ENCODE assay signal across 17 mouse cellular contexts in genomic region chr4:120365456-120365855, GRCm38 (mm10). TPM values are rescaled to one million over a fixed set of nuclear protein-coding genes. Genes with fewer than 3 reads are reported as not detected.
A peak's percentile ranks its signal among the peaks of the same experiment; 100 is the strongest.
DNase-seq lines count a peak whose midpoint lies in the region; ATAC-seq lines count a peak whose summit lies in the region.
"Had no signal": no experiment of that assay in that cellular context is flagged by ENCODE, and none has a peak within 500 bp of the region (broad histone marks: within the 10 kb centered on the region; RNA-seq: fewer than 3 reads in every experiment).

No protein-coding gene starts in this region.

- peak overlapping the region; percentile 22; the same call in 1 of the 2 replicates for H3K4me2 ChIP-seq in forebrain, embryonic 13.5 days
- no peak overlapping the region for H3K4me2 ChIP-seq in forebrain, embryonic 11.5 days (ENCODE audit: low read depth, low read length, severe bottlenecking)
- no peak overlapping the region for H3K4me2 ChIP-seq in kidney, embryonic 16.5 days (replicated peaks; ENCODE audit: low read depth, low read length)
- H3K4me2 ChIP-seq: embryonic facial prominence, embryonic 15.5 days; liver, embryonic 12.5 days; lung, embryonic 14.5 days had no signal

- H3K36me3 ChIP-seq in forebrain, embryonic 13.5 days (ENCODE audit: poor library complexity, severe bottlenecking), result no peaks in the 10 kb centered on the region
- no peaks in the 10 kb centered on the region for H3K36me3 ChIP-seq in forebrain, embryonic 11.5 days (ENCODE audit: control insufficient read depth, insufficient read depth, low read length)
- H3K36me3 ChIP-seq in kidney, embryonic 16.5 days (ENCODE audit: insufficient read depth, low read length), result no peaks in the 10 kb centered on the region
- H3K36me3 ChIP-seq: embryonic facial prominence, embryonic 15.5 days; liver, embryonic 12.5 days had no signal

- 21% methylated on average over 5 of the region's 5 CpGs for WGBS in forebrain, embryonic 13.5 days
- 17% methylated on average over 5 of the region's 5 CpGs for WGBS in forebrain, embryonic 11.5 days
- 26% methylated on average over 5 of the region's 5 CpGs for WGBS in kidney, embryonic 16.5 days

- H3K27ac ChIP-seq in forebrain, embryonic 13.5 days, result peak overlapping the region; percentile 37
- H3K27ac ChIP-seq in forebrain, embryonic 11.5 days (ENCODE audit: low read depth, low read length), result no peak overlapping the region
- H3K27ac ChIP-seq in kidney, embryonic 16.5 days (ENCODE audit: low read length), result no peak overlapping the region
- H3K27ac ChIP-seq: embryonic facial prominence, embryonic 15.5 days; liver, embryonic 12.5 days had no signal

- H3K4me3 ChIP-seq in forebrain, embryonic 13.5 days, result no peak overlapping the region
- no peak overlapping the region for H3K4me3 ChIP-seq in forebrain, embryonic 11.5 days (ENCODE audit: low read depth, low read length)
- no peak overlapping the region for H3K4me3 ChIP-seq in kidney, embryonic 16.5 days (ENCODE audit: low read length)
- H3K4me3 ChIP-seq: embryonic facial prominence, embryonic 15.5 days; liver, embryonic 12.5 days had no signal

- H3K9me3 ChIP-seq in forebrain, embryonic 13.5 days (replicated peaks), result no peaks in the 10 kb centered on the region
- no peaks in the 10 kb centered on the region for H3K9me3 ChIP-seq in forebrain, embryonic 11.5 days (ENCODE audit: control insufficient read depth, low read length)
- H3K9me3 ChIP-seq in kidney, embryonic 16.5 days (ENCODE audit: low read length), result no peaks in the 10 kb centered on the region
- H3K9me3 ChIP-seq: embryonic facial prominence, embryonic 15.5 days; liver, embryonic 12.5 days had no signal

- H3K9ac ChIP-seq in forebrain, embryonic 13.5 days, result peak overlapping the region; percentile 3; the same call in 1 of the 2 replicates
- H3K9ac ChIP-seq in forebrain, embryonic 11.5 days (ENCODE audit: low read length), result no peak overlapping the region
- no peak overlapping the region for H3K9ac ChIP-seq in kidney, embryonic 16.5 days (replicated peaks; ENCODE audit: low read length)
- H3K9ac ChIP-seq: embryonic facial prominence, embryonic 15.5 days; liver, embryonic 12.5 days; lung, embryonic 14.5 days had no signal

- intact Hi-C loops in left cerebral cortex, postnatal 25 days (cut with DNase I), result no loop called here

- H3K4me1 ChIP-seq in forebrain, embryonic 13.5 days, result peaks cover 47% of the 10 kb centered on the region
- peaks cover 26% of the 10 kb centered on the region for H3K4me1 ChIP-seq in forebrain, embryonic 11.5 days (replicated peaks; ENCODE audit: control insufficient read depth, insufficient read depth, low read length)
- peaks cover 5% of the 10 kb centered on the region; the same call in 1 of the 2 replicates for H3K4me1 ChIP-seq in kidney, embryonic 16.5 days (ENCODE audit: insufficient read depth, low read length)
- H3K4me1 ChIP-seq: liver, embryonic 12.5 days had no signal

- ATAC-seq in forebrain, embryonic 13.5 days, result peak; percentile 20; the same call in 1 of the 2 replicates
- ATAC-seq in forebrain, embryonic 11.5 days (replicated peaks; ENCODE audit: low FRiP score), result no peak
- ATAC-seq in kidney, embryonic 16.5 days (ENCODE audit: low FRiP score, low TSS enrichment), result no peak
- ATAC-seq: inflammation-experienced regulatory T-cells, adult 6 months; liver, embryonic 12.5 days had no signal

- DNase-seq in forebrain, embryonic 11.5 days (ENCODE audit: low spot score), result no peak
- peak; percentile 22 to 33 for DNase-seq in left cerebral cortex, postnatal 25 days (ENCODE audit: low spot score in 2 of 2)
- no peak for DNase-seq in left cerebral cortex, adult 9 months (ENCODE audit: low spot score in 2 of 2)
- DNase-seq in testis, postnatal 14 days (ENCODE audit: low spot score), result peak; percentile 38
- no peak for DNase-seq in testis, postnatal 10 days (ENCODE audit: low spot score)
- no peak for DNase-seq in MN1 (ENCODE audit: low spot score)
- DNase-seq: gastrocnemius, postnatal 10 days; kidney, adult 8-10 months; kidney, postnatal 36 days; lung, embryonic 14.5 days; lung, postnatal 4 days; thymus, postnatal 36 days had no signal

- peaks cover 10% of the 10 kb centered on the region; the same call in 1 of the 2 replicates for H3K27me3 ChIP-seq in forebrain, embryonic 13.5 days
- no peaks in the 10 kb centered on the region for H3K27me3 ChIP-seq in forebrain, embryonic 11.5 days (ENCODE audit: control insufficient read depth, insufficient read depth, low read length)
- H3K27me3 ChIP-seq in kidney, embryonic 16.5 days (ENCODE audit: insufficient read depth, low read length), result no peaks in the 10 kb centered on the region

RNA-seq across cellular contexts. Expression of gene Scmh1, which starts 39.6 kb away (rescaled TPM):
- 48.9 and 49.7 TPM in 2 replicates for polyA plus RNA-seq in forebrain, embryonic 13.5 days (2015; fragmentation: Nextera tagmentation; extraction: Ambion mirVana)
- polyA plus RNA-seq in forebrain, embryonic 11.5 days (2014; fragmentation: Nextera tagmentation; extraction: Ambion mirVana), result 46.1 and 46.4 TPM in 2 replicates
- total RNA-seq in left cerebral cortex, postnatal 25 days (2021), result 100 to 1,000 TPM; 102 to 113 TPM
- polyA plus RNA-seq in kidney, embryonic 16.5 days (2015; fragmentation: Nextera tagmentation; extraction: Ambion mirVana), result 38.0 and 46.7 TPM in 2 replicates

Comparison
In these comparisons a context has a peak if more than half of its experiments do, and no peak if none do; other contexts are left out.
1. DNase-seq: peak in left cerebral cortex, postnatal 25 days (2 of 2) and testis, postnatal 14 days (single experiment); none in forebrain, embryonic 11.5 days (single experiment), left cerebral cortex, adult 9 months (0 of 2), testis, postnatal 10 days (single experiment) and MN1 (single experiment).